Comparison of ENCODE assay signal across 16 mouse cellular contexts in the genomic region with DNA sequence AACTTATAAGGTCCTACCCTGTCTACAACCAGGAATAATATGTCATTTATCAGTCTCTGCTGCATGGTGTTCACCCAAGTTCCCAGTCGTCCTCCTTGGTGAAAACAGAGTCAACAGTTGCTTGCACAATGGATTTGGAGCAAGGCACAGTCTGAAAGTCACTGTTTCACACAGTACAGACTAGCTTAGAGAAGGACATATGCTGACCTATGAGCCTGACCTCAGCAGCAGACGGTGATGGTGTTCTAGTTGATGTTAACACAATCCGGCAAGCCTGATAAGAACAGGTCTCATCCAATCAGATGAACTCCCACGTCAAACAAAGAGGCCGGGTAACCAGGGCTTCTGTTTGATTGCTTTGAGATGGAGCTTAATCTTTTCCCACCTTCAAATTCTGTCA.
"Had no signal": no experiment of that assay in that cellular context is flagged by ENCODE, and none has a peak within 500 bp of the region (broad histone marks: within the 10 kb centered on the region; RNA-seq: fewer than 3 reads in every experiment).

No protein-coding gene starts in this region.

- H3K9me3 ChIP-seq: intestine, embryonic 15.5 days; kidney, embryonic 15.5 days; limb, embryonic 13.5 days; megakaryocyte, embryonic 14.5 days; midbrain, embryonic 12.5 days had no signal

- H3K4me2 ChIP-seq: hindbrain, embryonic 14.5 days; intestine, embryonic 15.5 days; kidney, embryonic 15.5 days; limb, embryonic 13.5 days; midbrain, embryonic 12.5 days had no signal

- H3K4me1 ChIP-seq: intestine, embryonic 15.5 days; kidney, embryonic 15.5 days; limb, embryonic 13.5 days; megakaryocyte, embryonic 14.5 days; midbrain, embryonic 12.5 days had no signal

- H3K36me3 ChIP-seq: intestine, embryonic 15.5 days; kidney, embryonic 15.5 days; limb, embryonic 13.5 days; midbrain, embryonic 12.5 days had no signal

- H3K27ac ChIP-seq: hindbrain, embryonic 14.5 days; intestine, embryonic 15.5 days; kidney, embryonic 15.5 days; layer of hippocampus, adult 2 months; limb, embryonic 13.5 days; midbrain, embryonic 12.5 days had no signal

- H3K27me3 ChIP-seq: intestine, embryonic 15.5 days; kidney, embryonic 15.5 days; limb, embryonic 13.5 days; midbrain, embryonic 12.5 days had no signal

- H3K4me3 ChIP-seq: intestine, embryonic 15.5 days; kidney, embryonic 15.5 days; layer of hippocampus, adult 2 months; limb, embryonic 13.5 days; megakaryocyte, embryonic 14.5 days; midbrain, embryonic 12.5 days had no signal

- ATAC-seq: intestine, embryonic 15.5 days; lung, postnatal 0 days had no signal

- DNase-seq: kidney, adult 18-20 months; kidney, postnatal 14 days; left cerebral cortex, postnatal 4 days; lung, adult 2 months; lung, postnatal 4 days; right cerebral cortex, postnatal 4 days; spleen, adult 18-20 months; thymus, postnatal 4 days had no signal

- H3K9ac ChIP-seq: hindbrain, embryonic 14.5 days; intestine, embryonic 15.5 days; kidney, embryonic 15.5 days; limb, embryonic 13.5 days; midbrain, embryonic 12.5 days had no signal
